Mouse (Mus musculus) spleen, postnatal 36 days (tissue): Measurements from ENCODE around the gene Irak4.

Source experiments
- DNase-seq, 2 experiments: peaks; one replicate each; pipeline ENCODE4 v3.0.0; 2022; ENCODE audit warnings: low spot score in 2 of 2, mixed read lengths in 1 of 2

Gene Irak4

DNA sequence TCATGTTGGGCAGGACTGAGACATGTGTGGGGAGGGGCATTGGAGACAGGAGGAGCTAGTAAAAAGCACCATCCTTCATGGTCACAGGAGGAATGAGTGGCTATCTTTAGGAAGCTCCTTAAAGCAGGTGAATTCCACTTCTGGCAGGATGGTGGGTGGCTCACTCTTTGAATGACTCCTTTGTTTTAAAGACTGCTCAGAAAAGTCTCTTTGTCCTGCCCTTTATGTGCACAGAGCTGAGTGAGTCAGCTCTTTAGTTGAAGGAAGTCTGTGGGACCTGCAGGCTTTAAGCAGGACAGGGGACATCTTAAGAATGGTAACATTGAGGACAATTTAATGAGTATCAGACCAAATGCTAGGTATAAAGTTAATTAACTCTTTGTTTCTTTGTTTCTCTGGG is 77.5 kb downstream of the Irak4 start:
- no peak for DNase-seq

- no peak for DNase-seq
These were observed 85.0 kb downstream of the Irak4 start for GRCm38 (mm10) chr15:94628463-94628829.

DNA sequence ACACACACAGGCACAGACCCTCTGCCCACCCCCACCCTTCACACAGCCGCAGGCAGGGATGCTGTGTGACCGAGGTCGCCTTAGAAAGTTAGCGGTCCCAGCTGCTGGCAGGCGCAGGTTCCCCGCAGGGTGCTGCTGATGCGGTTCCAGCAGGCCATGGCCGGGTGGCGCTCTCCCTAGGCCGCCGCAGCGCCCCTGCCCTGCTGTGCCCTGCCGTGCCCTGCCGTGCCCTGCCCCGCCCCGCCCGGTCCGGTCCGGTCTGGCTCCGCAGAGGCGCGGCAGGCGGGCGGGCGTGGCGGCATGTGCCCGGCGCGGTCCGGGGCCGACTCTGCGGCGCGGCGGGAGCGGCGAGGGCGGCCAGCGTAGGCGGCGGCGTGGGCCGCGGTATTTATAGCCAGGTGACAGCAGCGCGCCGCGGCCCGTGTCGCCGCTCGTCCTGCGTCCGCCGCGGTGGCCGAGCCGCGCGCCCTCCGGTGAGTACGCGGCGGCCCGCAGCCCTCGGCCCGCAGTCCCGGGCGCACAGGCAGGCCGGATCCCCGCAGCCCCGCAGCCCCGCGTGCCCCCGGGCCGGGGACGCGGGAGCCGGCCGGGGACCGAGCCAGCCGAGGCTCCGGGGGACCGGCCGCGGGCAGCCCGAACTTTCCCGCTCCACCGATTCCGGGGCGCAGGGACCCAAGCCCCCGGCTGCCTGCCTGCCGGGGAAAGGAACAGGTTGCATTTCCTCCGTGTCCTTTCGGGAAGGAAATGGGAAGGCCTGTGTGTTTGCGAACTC is 85.6 kb downstream of the Irak4 start, which contains the start of gene Tmem117:
TSS of gene Tmem117 (plus strand) at position 403 of the 772 bp plus-strand sequence.
- DNase-seq, result no peak

DNA sequence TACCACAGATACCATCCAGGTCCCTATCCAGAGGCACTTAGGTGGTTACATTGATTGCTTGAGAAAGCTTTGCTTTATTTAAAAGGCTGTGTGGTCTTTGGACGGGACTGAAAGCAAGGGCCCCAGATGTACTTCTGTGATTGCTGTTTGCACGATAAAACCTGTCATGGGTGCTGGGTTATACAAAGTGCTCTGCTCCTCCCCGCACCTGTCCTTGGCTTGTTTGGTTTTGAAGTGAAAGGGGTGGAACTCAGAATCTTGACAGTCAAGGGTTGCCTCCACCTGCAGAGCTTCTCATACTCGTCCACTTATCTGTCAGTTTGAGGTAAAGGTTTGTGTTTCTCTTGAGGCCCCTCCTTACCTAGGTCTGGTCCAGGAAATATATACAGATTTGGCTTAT is 87.1 kb downstream of the Irak4 start:
- DNase-seq, result no peak
